Mouse (Mus musculus): ENCODE data around the gene Rev3l. TPM values are rescaled to one million over a fixed set of nuclear protein-coding genes. Genes with fewer than 3 reads are reported as not detected.
A peak's percentile ranks its signal among the peaks of the same experiment; 100 is the strongest.

Rev3l gene
- 10 to 100 TPM; 13.7 to 16.0 TPM for total RNA-seq (2021)

- DNase-seq (ENCODE audit: low spot score) = no peak
- intact Hi-C loops (cut with DNase I) = loop anchor here (5.0 kb wide), 4 partner anchors 114 to 560 kb away; no protein-coding TSS in a partner anchor
Observed at GRCm38 (mm10) chr10:39731736-39732265, at the start of gene Rev3l. Gene Rev3l (plus strand): TSS chr10:39732118.

GRCm38 (mm10) chr10:39682556-39682955 lies 49.4 kb upstream of the Rev3l start:
- no peak for DNase-seq (ENCODE audit: low spot score)
- intact Hi-C loops (cut with DNase I) = no loop called here

GRCm38 (mm10) chr10:39683481-39683880 lies 48.4 kb upstream of the Rev3l start:
- DNase-seq (ENCODE audit: low spot score) = no peak
- intact Hi-C loops (cut with DNase I) = no loop called here

GRCm38 (mm10) chr10:39686811-39687210 lies 45.1 kb upstream of the Rev3l start:
- intact Hi-C loops (cut with DNase I) = no loop called here
- DNase-seq (ENCODE audit: low spot score) = no peak

GRCm38 (mm10) chr10:39687851-39688250 lies 44.1 kb upstream of the Rev3l start:
- DNase-seq (ENCODE audit: low spot score) = no peak
- intact Hi-C loops (cut with DNase I) = no loop called here

- intact Hi-C loops (cut with DNase I) = no loop called here
- no peak for DNase-seq (ENCODE audit: low spot score)
Observed at GRCm38 (mm10) chr10:39691351-39692064, 40.4 kb upstream of the Rev3l start.

- intact Hi-C loops (cut with DNase I) = no loop called here
Observed at GRCm38 (mm10) chr10:39692152-39692551, 39.8 kb upstream of the Rev3l start.

GRCm38 (mm10) chr10:39707717-39708510 lies 24.0 kb upstream of the Rev3l start:
- intact Hi-C loops (cut with DNase I) = no loop called here
- DNase-seq (ENCODE audit: low spot score) = no peak

More at GRCm38 (mm10) chr10:39692152-39692551, 39.8 kb upstream of the Rev3l start:
- DNase-seq (ENCODE audit: low spot score) = no peak

- no peak for DNase-seq (ENCODE audit: low spot score)
- intact Hi-C loops (cut with DNase I) = no loop called here
Observed at GRCm38 (mm10) chr10:39716936-39717335, 15.0 kb upstream of the Rev3l start.

- intact Hi-C loops (cut with DNase I) = loop anchor here (5.0 kb wide), 4 partner anchors 114 to 559 kb away; no protein-coding TSS in a partner anchor
- peak; percentile 81 for DNase-seq (ENCODE audit: low spot score)
Observed at GRCm38 (mm10) chr10:39730976-39731735, 762 bp upstream of the Rev3l start.

- DNase-seq (ENCODE audit: low spot score) = peak; percentile 41
- intact Hi-C loops (cut with DNase I) = loop anchor here (5.0 kb wide), 4 partner anchors 115 to 560 kb away; no protein-coding TSS in a partner anchor
Observed at GRCm38 (mm10) chr10:39732266-39733100, 565 bp downstream of the Rev3l start.

- no peak for DNase-seq (ENCODE audit: low spot score)
- intact Hi-C loops (cut with DNase I) = loop anchor here (5.0 kb wide), 4 partner anchors 116 to 561 kb away; no protein-coding TSS in a partner anchor
Observed at GRCm38 (mm10) chr10:39733101-39733399, 1.1 kb downstream of the Rev3l start.

GRCm38 (mm10) chr10:39733421-39733930 lies 1.6 kb downstream of the Rev3l start:
- DNase-seq (ENCODE audit: low spot score) = no peak

GRCm38 (mm10) chr10:39736187-39736586 lies 4.3 kb downstream of the Rev3l start:
- intact Hi-C loops (cut with DNase I) = no loop called here
- DNase-seq (ENCODE audit: low spot score) = no peak

More at GRCm38 (mm10) chr10:39733421-39733930, 1.6 kb downstream of the Rev3l start:
- intact Hi-C loops (cut with DNase I) = loop anchor here (5.0 kb wide), 4 partner anchors 116 to 561 kb away; no protein-coding TSS in a partner anchor

GRCm38 (mm10) chr10:39742057-39742456 lies 10.1 kb downstream of the Rev3l start:
- DNase-seq (ENCODE audit: low spot score) = no peak
- intact Hi-C loops (cut with DNase I) = no loop called here

GRCm38 (mm10) chr10:39764752-39765151 lies 32.8 kb downstream of the Rev3l start:
- intact Hi-C loops (cut with DNase I) = no loop called here
- DNase-seq (ENCODE audit: low spot score) = no peak

- intact Hi-C loops (cut with DNase I) = no loop called here
- DNase-seq (ENCODE audit: low spot score) = no peak
Observed at GRCm38 (mm10) chr10:39766702-39767101, 34.8 kb downstream of the Rev3l start.

GRCm38 (mm10) chr10:39772259-39772658 lies 40.3 kb downstream of the Rev3l start:
- no peak for DNase-seq (ENCODE audit: low spot score)

More at GRCm38 (mm10) chr10:39772259-39772658, 40.3 kb downstream of the Rev3l start:
- intact Hi-C loops (cut with DNase I) = no loop called here

Measured in heart, postnatal 25 days (tissue).